Mouse (Mus musculus) ZHBTc4 (cell line): ENCODE data around the gene Lysmd4.
"Not testable (repeated sequence)": the region's sequence is repeated elsewhere in the genome, so short reads cannot be mapped to it uniquely, and the experiment has no call there.

ENCODE experiments used
- DNase-seq: peaks from one replicate; pipeline ENCODE4 v3.0.0-alpha.2; 2011; ENCODE audit warnings: low read depth, low spot score

Gene Lysmd4

GRCm38 (mm10) chr7:67230640-67231140, 8.3 kb downstream of the Lysmd4 start:
- no peak for DNase-seq

GRCm38 (mm10) chr7:67232504-67232903, 10.2 kb downstream of the Lysmd4 start:
- DNase-seq, result no peak

- DNase-seq, result no peak
Measured at GRCm38 (mm10) chr7:67234797-67235196, 12.5 kb downstream of the Lysmd4 start.

- DNase-seq, result no peak
Measured at GRCm38 (mm10) chr7:67236351-67236750, 14.0 kb downstream of the Lysmd4 start.

- DNase-seq, result no peak
Measured at GRCm38 (mm10) chr7:67237752-67238151, 15.4 kb downstream of the Lysmd4 start.

- DNase-seq, result no peak
Measured at GRCm38 (mm10) chr7:67241969-67242368, 19.6 kb downstream of the Lysmd4 start.

- DNase-seq, result peak; percentile 29
Measured at GRCm38 (mm10) chr7:67243121-67243893, 21.0 kb downstream of the Lysmd4 start.

GRCm38 (mm10) chr7:67243894-67244282, 21.5 kb downstream of the Lysmd4 start:
- no peak for DNase-seq

GRCm38 (mm10) chr7:67245255-67245654, 22.9 kb downstream of the Lysmd4 start:
- no peak for DNase-seq

- no peak for DNase-seq
Measured at GRCm38 (mm10) chr7:67246067-67246466, 23.7 kb downstream of the Lysmd4 start.

GRCm38 (mm10) chr7:67259828-67260563, 37.7 kb downstream of the Lysmd4 start:
- peak; percentile 29 for DNase-seq

- not testable (repeated sequence) for DNase-seq
Measured at GRCm38 (mm10) chr7:67270447-67270846, 48.1 kb downstream of the Lysmd4 start.

GRCm38 (mm10) chr7:67283581-67283980, 61.2 kb downstream of the Lysmd4 start:
- DNase-seq, result no peak

- peak; percentile 51 for DNase-seq
Measured at GRCm38 (mm10) chr7:67287456-67287855, 65.1 kb downstream of the Lysmd4 start.

GRCm38 (mm10) chr7:67291356-67291755, 69.0 kb downstream of the Lysmd4 start:
- DNase-seq, result no peak

- no peak for DNase-seq
Measured at GRCm38 (mm10) chr7:67296419-67296818, 74.1 kb downstream of the Lysmd4 start.

GRCm38 (mm10) chr7:67304937-67305336, 82.6 kb downstream of the Lysmd4 start:
- no peak for DNase-seq

GRCm38 (mm10) chr7:67307078-67307477, 84.7 kb downstream of the Lysmd4 start:
- DNase-seq, result no peak

- DNase-seq, result no peak
Measured at GRCm38 (mm10) chr7:67308102-67308501, 85.8 kb downstream of the Lysmd4 start.

- no peak for DNase-seq
Measured at GRCm38 (mm10) chr7:67310151-67310550, 87.8 kb downstream of the Lysmd4 start.

GRCm38 (mm10) chr7:67313200-67313599, 90.9 kb downstream of the Lysmd4 start:
- no peak for DNase-seq

GRCm38 (mm10) chr7:67318697-67319096, 96.4 kb downstream of the Lysmd4 start:
- DNase-seq, result no peak

- DNase-seq, result no peak
Measured at GRCm38 (mm10) chr7:67320359-67320758, 98.0 kb downstream of the Lysmd4 start.
